Mouse (Mus musculus) heart, adult 18-20 months (tissue): Measurements from ENCODE around the gene Plxdc2. TPM values are rescaled to one million over a fixed set of nuclear protein-coding genes. Genes with fewer than 3 reads are reported as not detected.

ENCODE experiments used
- DNase-seq, 2 experiments: peaks; one replicate each; pipeline ENCODE4 v3.0.0; 2021 to 2022; ENCODE audit warnings: mixed read lengths in 1 of 2
- total RNA-seq, 2 experiments: library from RNA; stranded (reverse); gene quantifications; 2 replicates each; pipeline ENCODE4 v1.2.3; 2021

Gene Plxdc2
- total RNA-seq, 2 experiments from 2014 or later = 17.2 to 22.5 TPM

GRCm38 (mm10) chr2:16414340-16414976 is 58.4 kb downstream of the Plxdc2 start:
- DNase-seq = peak in 1 of 2 experiments; percentile 12

DNA sequence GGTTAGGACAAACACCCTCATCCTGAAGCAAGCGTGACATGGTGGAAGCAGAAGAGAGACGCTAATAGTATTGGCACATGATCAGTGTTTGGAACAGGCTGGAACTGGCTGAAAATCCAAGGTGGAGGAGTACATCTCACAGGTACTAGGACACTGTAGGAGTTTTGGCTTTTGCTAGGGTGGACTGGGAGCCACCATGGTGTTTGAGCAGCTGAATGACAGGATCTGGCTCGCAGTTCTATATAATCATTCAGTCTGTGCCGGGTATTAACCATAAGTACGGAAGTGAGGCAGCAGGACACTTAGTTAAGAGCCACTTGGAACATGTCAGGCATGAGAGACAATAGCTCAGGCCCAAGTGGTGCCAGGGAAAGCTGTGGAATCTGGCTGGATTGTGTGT is 82.9 kb downstream of the Plxdc2 start:
- DNase-seq = no peak

- no peak for DNase-seq
Measured at GRCm38 (mm10) chr2:16442643-16443042, 86.5 kb downstream of the Plxdc2 start.

- peak in 1 of 2 experiments; percentile 30 for DNase-seq
Measured at GRCm38 (mm10) chr2:16447936-16448335, 91.8 kb downstream of the Plxdc2 start.

DNA sequence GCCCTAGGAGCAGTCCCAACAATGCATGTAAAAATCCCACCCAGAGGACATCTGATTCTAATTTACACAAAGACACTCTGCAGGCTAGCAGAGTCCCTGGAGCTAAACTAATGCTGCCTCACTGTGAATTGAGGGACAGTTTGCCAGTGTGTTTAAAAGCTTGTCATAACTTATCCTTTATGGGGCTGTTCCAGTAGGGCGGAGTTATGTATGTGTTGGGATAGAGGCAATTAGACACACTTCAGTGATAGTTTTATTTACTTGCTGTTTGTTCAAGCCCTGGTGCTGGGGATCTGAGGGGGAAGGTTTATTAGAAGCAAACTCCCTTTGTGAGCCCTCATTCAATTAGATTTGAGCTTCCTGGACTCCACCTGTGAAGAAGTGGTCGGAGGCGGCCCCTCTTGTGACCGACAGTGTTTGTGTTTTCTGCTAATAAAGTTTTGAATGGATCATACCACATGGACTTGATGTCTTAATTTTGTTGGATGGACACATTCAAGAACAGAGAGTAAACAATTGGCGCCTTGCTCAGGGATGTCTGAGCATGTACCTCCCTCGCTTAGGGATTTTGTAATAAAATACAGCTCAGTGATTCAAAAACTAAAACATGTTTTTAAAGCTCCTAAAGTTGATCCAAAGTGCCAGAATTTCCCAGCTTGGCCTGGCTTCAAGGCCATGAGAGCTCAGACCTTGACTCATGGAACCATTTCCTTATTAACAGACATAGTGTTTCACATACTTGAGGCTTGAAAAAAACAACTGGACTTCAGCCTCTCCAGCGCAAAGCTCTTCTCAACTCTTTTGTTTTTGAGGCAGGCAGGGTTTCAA is 94.9 kb downstream of the Plxdc2 start:
- DNase-seq = peak; percentile 74 to 83

GRCm38 (mm10) chr2:16451666-16452009 is 95.5 kb downstream of the Plxdc2 start:
- DNase-seq = no peak

DNA sequence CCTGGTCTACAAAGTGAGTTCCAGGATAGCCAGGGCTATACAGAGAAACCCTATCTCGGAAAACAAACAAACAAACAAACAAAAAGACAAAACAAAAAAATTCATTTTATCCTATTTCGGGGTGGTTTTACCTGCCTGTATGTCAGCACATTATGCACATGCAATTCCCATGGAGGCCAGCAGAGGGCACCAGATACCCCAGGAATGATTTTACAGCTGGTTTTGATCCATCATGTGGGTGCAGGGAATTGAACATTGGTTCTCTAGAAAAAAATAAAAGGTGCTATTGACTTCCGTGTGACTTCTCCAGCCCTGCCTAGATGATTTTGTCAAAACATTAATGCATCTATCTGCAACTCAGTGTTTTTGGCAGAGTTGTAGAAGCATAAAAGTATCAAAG is 96.0 kb downstream of the Plxdc2 start:
- DNase-seq = no peak

GRCm38 (mm10) chr2:16456264-16456780 is 100.2 kb downstream of the Plxdc2 start:
- no peak for DNase-seq

DNA sequence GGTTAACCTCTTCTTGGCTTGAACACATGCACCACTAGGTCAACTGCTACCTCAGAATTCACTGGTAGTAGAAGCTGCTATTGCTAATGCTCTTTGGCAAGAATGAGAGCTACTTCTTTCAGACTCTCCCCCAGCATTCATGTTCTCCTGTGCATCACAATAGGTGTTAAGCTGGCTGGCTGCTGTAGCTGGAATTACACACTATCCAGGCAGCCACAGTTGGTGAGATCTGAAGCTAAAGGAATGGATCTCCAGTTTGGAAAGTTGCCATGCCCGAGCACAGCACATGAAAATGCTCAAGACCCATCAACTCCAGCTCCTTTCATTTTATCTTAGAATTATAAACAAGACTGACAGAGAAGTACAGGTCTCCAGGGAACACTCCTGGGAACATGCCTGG is 103.4 kb downstream of the Plxdc2 start:
- no peak for DNase-seq

- no peak for DNase-seq
Measured at GRCm38 (mm10) chr2:16470099-16470498, 114.0 kb downstream of the Plxdc2 start.

DNA sequence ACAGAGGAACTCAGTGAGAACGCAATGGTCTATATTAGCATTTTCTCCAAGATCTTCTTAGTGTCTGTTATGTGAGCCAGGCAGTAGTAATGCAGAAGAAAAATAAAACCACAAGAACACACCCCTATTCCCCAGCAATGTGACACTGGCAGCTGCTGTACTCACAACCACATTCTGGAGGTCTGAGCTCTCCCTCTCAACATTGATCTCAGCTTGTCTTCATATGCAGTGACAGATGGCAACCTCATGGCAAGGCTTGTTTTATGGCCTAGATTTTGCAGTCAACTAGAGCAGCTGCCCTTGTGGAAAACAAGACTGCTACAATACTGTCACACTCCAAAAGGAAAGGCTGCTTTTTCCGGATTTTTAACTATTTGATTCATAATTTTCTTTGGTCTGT is 127.8 kb downstream of the Plxdc2 start:
- no peak for DNase-seq

DNA sequence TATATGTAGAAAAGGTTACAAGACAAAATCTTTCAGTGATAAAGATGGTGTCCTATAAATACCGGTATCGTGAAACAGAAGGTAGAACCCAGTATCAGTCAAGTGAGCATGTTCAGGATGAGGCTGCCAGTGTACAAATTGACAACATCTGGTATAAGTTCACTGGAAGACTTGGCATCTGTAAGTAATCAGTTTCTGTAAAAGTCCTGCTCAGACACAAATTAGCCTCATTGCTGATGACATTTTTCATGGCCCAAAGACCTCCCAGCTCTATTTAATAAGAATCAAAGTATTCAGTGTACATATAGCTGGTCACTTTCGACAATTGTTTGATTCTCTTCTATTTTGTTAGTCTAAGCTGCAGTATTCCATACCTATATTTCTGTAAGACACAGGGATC is 129.9 kb downstream of the Plxdc2 start:
- DNase-seq = no peak

DNA sequence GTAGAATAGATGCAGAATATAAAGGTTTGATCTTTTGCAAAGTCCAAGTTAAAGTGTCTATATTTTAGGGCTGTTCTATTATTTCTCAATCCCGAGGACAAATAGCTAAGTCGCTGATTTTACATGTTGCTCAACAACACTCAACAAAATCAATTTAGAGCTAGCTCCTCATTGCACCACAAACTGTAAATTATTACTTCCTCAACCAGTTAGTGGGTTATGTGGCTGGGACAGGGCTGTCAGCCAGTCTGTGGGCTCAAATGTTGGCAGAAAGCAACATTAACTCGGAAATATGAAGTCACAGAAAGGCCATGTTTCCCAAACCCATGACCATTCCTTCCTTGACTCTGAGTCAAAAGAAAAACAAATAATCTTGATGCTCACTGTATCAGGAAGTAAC is 135.1 kb downstream of the Plxdc2 start:
- peak; percentile 12 to 27 for DNase-seq

- no peak for DNase-seq
Measured at GRCm38 (mm10) chr2:16502843-16503242, 146.7 kb downstream of the Plxdc2 start.

DNA sequence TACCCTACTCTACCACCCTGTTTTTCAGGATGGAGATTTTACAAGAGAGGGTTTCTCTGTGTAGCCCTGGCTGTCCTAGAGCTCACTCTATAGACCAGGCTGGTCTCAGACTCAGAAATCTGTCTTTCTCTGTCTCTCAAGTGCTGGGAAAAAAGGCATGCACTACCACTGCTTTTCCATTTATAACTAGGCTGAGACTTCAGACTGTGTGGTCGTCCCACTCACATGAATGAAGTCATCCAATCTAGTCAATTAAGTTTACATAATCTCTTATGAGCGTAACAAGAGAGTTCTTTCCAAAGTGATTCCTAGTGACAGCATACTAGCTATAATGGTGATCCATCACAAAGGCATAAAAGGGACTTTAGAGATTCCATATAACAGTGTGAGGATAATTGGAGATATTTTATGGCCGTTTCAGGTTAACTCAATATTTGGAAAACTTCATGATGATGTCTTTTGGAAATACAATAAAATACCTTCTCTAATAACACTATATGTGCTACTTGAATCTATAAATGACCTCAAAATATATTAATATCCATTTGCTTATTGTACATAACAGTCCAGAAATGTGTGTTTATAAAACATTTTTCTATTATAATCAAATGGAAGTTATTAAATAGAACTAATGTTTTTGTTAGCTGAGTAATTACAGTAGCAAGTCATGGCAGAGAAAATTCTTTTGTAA is 151.6 kb downstream of the Plxdc2 start:
- no peak for DNase-seq

GRCm38 (mm10) chr2:16518148-16518547 is 162.0 kb downstream of the Plxdc2 start:
- no peak for DNase-seq

DNA sequence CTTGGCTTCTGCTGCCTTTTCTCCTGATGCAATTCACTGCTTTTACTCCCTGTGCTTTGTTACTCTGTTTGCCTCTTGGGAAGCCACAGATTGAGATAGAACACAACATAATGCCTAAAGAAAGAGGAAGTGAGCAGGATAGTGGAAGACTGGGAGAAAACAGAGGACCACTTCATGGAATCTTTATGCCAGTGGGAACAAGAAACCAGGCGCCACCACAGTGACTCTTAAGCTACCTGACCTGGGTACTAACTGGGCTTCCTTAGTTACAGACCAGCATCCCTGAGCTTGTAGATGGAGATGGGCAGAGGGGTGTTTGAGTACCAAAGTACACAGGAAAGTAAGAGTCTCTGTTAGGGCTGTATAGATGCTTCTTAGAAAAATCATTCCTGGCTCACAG is 167.3 kb downstream of the Plxdc2 start:
- peak; percentile 5 to 12 for DNase-seq

DNA sequence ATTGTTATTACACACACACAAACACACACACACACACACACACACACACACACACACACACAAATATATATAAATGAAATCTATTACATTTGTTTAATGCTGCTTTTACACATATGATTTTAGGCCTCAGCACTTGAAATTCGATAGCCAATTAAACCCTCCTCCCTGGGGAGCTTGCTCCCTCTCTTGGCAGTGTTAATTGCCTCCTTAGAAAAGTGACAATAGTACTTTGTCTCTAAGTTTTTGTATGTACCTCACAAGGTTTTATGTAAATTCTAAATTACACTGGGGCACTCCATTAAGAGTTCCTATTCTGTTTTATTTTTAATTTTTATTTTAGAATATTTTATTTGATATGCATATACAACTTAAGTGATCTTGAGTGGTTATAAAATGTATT is 176.1 kb downstream of the Plxdc2 start:
- DNase-seq = no peak

DNA sequence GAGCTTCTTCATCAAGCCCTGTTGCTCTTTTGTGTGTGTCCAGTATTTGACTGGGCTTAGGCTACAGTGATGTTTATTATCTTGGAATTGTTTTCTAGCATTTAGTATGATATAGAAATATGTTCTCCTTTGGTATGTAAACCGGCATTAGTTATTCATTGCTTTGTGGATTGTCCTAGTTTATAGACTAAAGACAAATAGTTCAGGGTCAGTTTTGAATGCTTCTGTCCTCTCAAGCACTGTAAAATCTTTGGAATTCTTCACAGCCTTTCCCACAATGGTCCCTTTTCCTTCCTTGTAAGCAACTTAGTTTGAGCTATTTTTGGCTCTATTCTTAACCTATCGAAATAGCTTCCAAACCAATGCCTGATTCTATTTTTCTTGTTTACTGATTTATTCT is 178.5 kb downstream of the Plxdc2 start:
- no peak for DNase-seq

GRCm38 (mm10) chr2:16541226-16541625 is 185.1 kb downstream of the Plxdc2 start:
- peak; percentile 10 to 15 for DNase-seq

DNA sequence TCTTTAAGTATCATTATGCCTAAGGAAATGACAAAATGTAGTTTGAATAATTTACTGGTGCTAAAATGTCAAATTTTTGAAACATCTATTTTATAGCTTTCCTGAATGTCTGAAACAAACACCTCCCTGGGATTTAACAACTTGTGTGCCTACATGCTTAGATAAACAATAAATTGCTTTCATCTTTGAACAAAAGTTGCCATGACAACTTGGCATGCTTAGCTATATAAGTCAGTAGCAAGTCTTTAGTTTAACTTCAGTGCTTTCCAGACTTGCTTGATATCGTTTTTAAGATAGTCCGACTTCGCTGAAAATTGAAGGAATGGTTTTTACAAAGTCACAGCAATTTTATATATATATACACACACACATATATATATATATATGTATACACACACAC is 189.1 kb downstream of the Plxdc2 start:
- DNase-seq = no peak

DNA sequence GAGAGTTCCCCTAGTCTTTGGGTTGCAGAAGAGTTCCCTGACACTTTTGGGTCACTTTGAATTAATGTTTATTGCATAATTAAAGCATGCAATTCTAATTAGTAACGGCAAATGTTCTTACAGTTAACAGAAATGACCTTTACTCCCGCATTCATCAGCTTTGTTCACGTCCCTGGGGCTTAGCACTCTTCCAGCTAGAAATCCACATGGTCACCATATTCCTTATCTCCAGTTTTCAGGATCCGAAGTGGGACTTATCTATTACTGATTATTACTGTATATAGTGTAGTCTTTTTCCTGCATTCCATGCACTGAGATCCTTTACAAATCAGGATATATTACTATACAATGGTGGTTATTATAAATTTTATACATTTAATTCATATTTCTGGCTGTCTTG is 203.2 kb downstream of the Plxdc2 start:
- DNase-seq = no peak

- no peak for DNase-seq
Measured at GRCm38 (mm10) chr2:16568263-16568662, 212.2 kb downstream of the Plxdc2 start.
